Mouse (Mus musculus): ENCODE results near the gene Fitm2. TPM values are rescaled to one million over a fixed set of nuclear protein-coding genes. Genes with fewer than 3 reads are reported as not detected.

Gene Fitm2
- 9.0 TPM for polyA plus RNA-seq (2012; fragmentation: generic; extraction: Trizol)
- long read RNA-seq, experiment 1, transcript Fitm2-201 (2 exons, 3,967 nt): major isoform, 9 of 11 reads
- long read RNA-seq, experiment 1, partial matches to known transcripts: 0 of 11 reads
- long read RNA-seq, experiment 1, other reads (novel, unspliced or antisense): 2 of 11 reads
- long read RNA-seq, experiment 2, transcript Fitm2-201 (2 exons, 3,967 nt): major isoform, 24 of 45 reads
- long read RNA-seq, experiment 2, partial matches to known transcripts: 0 of 45 reads
- long read RNA-seq, experiment 2, other reads (novel, unspliced or antisense): 21 of 45 reads

DNA sequence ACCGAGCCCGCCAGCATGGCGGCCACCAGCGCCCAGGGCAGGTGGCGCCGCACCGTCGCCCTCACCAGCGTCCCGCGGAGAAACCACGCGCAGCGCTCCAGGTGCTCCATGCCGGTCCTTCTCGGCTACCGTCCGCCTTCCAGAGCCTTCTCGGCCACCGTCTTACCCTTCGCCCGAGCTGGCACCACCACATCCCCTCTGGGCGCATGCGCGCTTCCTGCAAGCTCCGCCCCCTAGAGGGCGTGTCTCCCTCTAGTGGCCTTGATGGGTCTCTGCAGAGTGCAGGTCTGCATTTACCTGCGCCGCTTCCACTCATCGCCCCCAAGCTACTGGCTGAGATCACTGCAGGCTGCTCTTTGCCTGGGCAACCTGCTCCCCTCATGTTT is at the start of gene Fitm2:
Fitm2 (minus strand) TSS at position 164 of the 386 bp plus-strand sequence.
- Histone ChIP-seq H3ac (ENCODE audit: control insufficient read depth, insufficient read length, low read depth) (peak within 1 kb of the TSS; percentile 70), H3K27me3 (ENCODE audit: control insufficient read depth, insufficient read depth, insufficient read length) (no peaks in the 10 kb centered on the region), H3K36me3 (ENCODE audit: control insufficient read depth, insufficient read depth) (peaks cover 21% of the 10 kb centered on the region), H3K79me3 (ENCODE audit: low read depth) (peaks cover 4% of the 10 kb centered on the region), H3K4me3 (ENCODE audit: insufficient read depth, poor library complexity, severe bottlenecking) (peak within 1 kb of the TSS; percentile 87), H3K79me2 (ENCODE audit: control insufficient read depth, insufficient read depth) (peaks cover 16% of the 10 kb centered on the region)
- TF ChIP-seq MYOD1 (IDR thresholded peaks at IDR 0.05; ENCODE audit: control insufficient read depth, insufficient read length, low read depth) (no peak), FOSL1 (IDR thresholded peaks at IDR 0.05; ENCODE audit: insufficient read depth, low read length, poor library complexity, severe bottlenecking) (no peak), MYOG (IDR thresholded peaks at IDR 0.05; ENCODE audit: control insufficient read depth, extremely low read depth, insufficient read length) (no peak), CEBPB (IDR thresholded peaks at IDR 0.05; ENCODE audit: low read depth) (no peak), USF1 (IDR thresholded peaks at IDR 0.05; ENCODE audit: low read depth) (no peak), CTCF (IDR thresholded peaks at IDR 0.05; ENCODE audit: control insufficient read depth, insufficient read depth, insufficient read length) (peak; percentile 93), MAX (IDR thresholded peaks at IDR 0.05) (peak; percentile 84)

GRCm38 (mm10) chr2:163506300-163507004 is 34.0 kb upstream of the Fitm2 start, which contains the start of gene Hnf4a:
Gene Hnf4a (plus strand): TSS chr2:163506808.
- H3K79me3 ChIP-seq (ENCODE audit: low read depth): no peaks in the 10 kb centered on the region
- no peaks in the 10 kb centered on the region for H3K79me2 ChIP-seq (ENCODE audit: control insufficient read depth, insufficient read depth)
- H3K4me3 ChIP-seq (ENCODE audit: insufficient read depth, poor library complexity, severe bottlenecking): no peak within 1 kb of the TSS
- no peaks in the 10 kb centered on the region for H3K36me3 ChIP-seq (ENCODE audit: control insufficient read depth, insufficient read depth)
- peaks cover 52% of the 10 kb centered on the region for H3K27me3 ChIP-seq (ENCODE audit: control insufficient read depth, insufficient read depth, insufficient read length)
- TF ChIP-seq FOSL1 (IDR thresholded peaks at IDR 0.05; ENCODE audit: insufficient read depth, low read length, poor library complexity, severe bottlenecking) (no peak), MYOD1 (IDR thresholded peaks at IDR 0.05; ENCODE audit: control insufficient read depth, insufficient read length, low read depth) (no peak), CEBPB (IDR thresholded peaks at IDR 0.05; ENCODE audit: low read depth) (no peak), MYOG (IDR thresholded peaks at IDR 0.05; ENCODE audit: control insufficient read depth, extremely low read depth, insufficient read length) (no peak), USF1 (IDR thresholded peaks at IDR 0.05; ENCODE audit: low read depth) (no peak), MAX (IDR thresholded peaks at IDR 0.05) (no peak), CTCF (IDR thresholded peaks at IDR 0.05; ENCODE audit: control insufficient read depth, insufficient read depth, insufficient read length) (no peak)
- H3ac ChIP-seq (ENCODE audit: control insufficient read depth, insufficient read length, low read depth): no peak within 1 kb of the TSS

DNA sequence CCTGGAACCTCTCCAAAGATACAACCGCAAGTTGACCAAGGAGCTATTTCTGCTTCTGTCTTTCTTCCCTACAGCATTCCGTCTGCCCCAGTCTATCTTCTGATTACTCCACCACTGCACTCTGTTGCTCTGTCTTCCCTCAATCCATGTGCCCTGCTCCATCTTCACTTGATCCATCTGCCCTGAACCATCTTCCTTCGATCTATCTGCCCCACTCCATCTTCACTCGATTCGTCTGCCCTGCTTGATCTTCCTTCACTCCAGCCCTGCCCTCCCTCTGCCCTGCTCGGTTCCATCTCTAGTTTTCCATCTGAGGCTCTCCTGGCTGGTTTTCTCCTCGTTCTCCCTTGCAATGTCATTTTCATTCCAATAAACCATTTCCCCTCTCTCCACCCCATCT is 30.8 kb upstream of the Fitm2 start:
- peaks cover 60% of the 10 kb centered on the region for H3K27me3 ChIP-seq (ENCODE audit: control insufficient read depth, insufficient read depth, insufficient read length)
- H3K79me2 ChIP-seq (ENCODE audit: control insufficient read depth, insufficient read depth): no peaks in the 10 kb centered on the region
- H3K36me3 ChIP-seq (ENCODE audit: control insufficient read depth, insufficient read depth): no peaks in the 10 kb centered on the region
- H3K79me3 ChIP-seq (ENCODE audit: low read depth): no peaks in the 10 kb centered on the region
- no peak overlapping the region for H3K4me3 ChIP-seq (ENCODE audit: insufficient read depth, poor library complexity, severe bottlenecking)
- no peak overlapping the region for H3ac ChIP-seq (ENCODE audit: control insufficient read depth, insufficient read length, low read depth)
- TF ChIP-seq USF1 (IDR thresholded peaks at IDR 0.05; ENCODE audit: low read depth): no peak
- no peak for TF ChIP-seq CTCF (IDR thresholded peaks at IDR 0.05; ENCODE audit: control insufficient read depth, insufficient read depth, insufficient read length)
- TF ChIP-seq MAX (IDR thresholded peaks at IDR 0.05): no peak
- no peak for TF ChIP-seq MYOD1 (IDR thresholded peaks at IDR 0.05; ENCODE audit: control insufficient read depth, insufficient read length, low read depth)
- TF ChIP-seq FOSL1 (IDR thresholded peaks at IDR 0.05; ENCODE audit: insufficient read depth, low read length, poor library complexity, severe bottlenecking): no peak
- no peak for TF ChIP-seq CEBPB (IDR thresholded peaks at IDR 0.05; ENCODE audit: low read depth)
- no peak for TF ChIP-seq MYOG (IDR thresholded peaks at IDR 0.05; ENCODE audit: control insufficient read depth, extremely low read depth, insufficient read length)

DNA sequence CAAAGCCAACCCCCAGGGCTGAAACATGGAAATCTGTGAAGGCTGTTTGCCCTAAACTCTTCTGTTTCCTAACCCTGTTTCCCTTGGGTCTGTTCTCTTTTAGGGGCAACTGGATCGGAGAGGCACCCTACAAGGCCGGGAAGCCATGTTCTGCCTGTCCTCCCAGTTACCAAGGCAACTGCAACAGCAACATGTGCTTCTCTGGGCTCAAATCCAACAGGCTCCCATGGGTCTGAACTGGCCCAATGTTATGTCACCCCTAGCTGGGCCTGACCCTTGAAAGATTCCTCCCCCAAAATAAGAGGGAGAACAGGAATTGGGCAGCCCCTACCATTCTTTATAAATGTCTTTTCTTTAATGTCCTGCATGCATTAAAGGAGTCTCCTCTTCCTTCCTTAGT is 29.8 kb upstream of the Fitm2 start:
- no peak overlapping the region for H3K4me3 ChIP-seq (ENCODE audit: insufficient read depth, poor library complexity, severe bottlenecking)
- no peaks in the 10 kb centered on the region for H3K36me3 ChIP-seq (ENCODE audit: control insufficient read depth, insufficient read depth)
- TF ChIP-seq FOSL1 (IDR thresholded peaks at IDR 0.05; ENCODE audit: insufficient read depth, low read length, poor library complexity, severe bottlenecking): no peak
- no peak for TF ChIP-seq CEBPB (IDR thresholded peaks at IDR 0.05; ENCODE audit: low read depth)
- no peak for TF ChIP-seq USF1 (IDR thresholded peaks at IDR 0.05; ENCODE audit: low read depth)
- TF ChIP-seq MAX (IDR thresholded peaks at IDR 0.05): no peak
- TF ChIP-seq MYOG (IDR thresholded peaks at IDR 0.05; ENCODE audit: control insufficient read depth, extremely low read depth, insufficient read length): no peak
- no peak for TF ChIP-seq MYOD1 (IDR thresholded peaks at IDR 0.05; ENCODE audit: control insufficient read depth, insufficient read length, low read depth)
- no peak for TF ChIP-seq CTCF (IDR thresholded peaks at IDR 0.05; ENCODE audit: control insufficient read depth, insufficient read depth, insufficient read length)
- H3ac ChIP-seq (ENCODE audit: control insufficient read depth, insufficient read length, low read depth): no peak overlapping the region
- no peaks in the 10 kb centered on the region for H3K79me2 ChIP-seq (ENCODE audit: control insufficient read depth, insufficient read depth)
- H3K27me3 ChIP-seq (ENCODE audit: control insufficient read depth, insufficient read depth, insufficient read length): peaks cover 56% of the 10 kb centered on the region
- H3K79me3 ChIP-seq (ENCODE audit: low read depth): no peaks in the 10 kb centered on the region

- Histone ChIP-seq H3K79me3 (ENCODE audit: low read depth) (no peaks in the 10 kb centered on the region), H3K36me3 (ENCODE audit: control insufficient read depth, insufficient read depth) (no peaks in the 10 kb centered on the region), H3K79me2 (ENCODE audit: control insufficient read depth, insufficient read depth) (no peaks in the 10 kb centered on the region), H3K4me3 (ENCODE audit: insufficient read depth, poor library complexity, severe bottlenecking) (no peak overlapping the region), H3ac (ENCODE audit: control insufficient read depth, insufficient read length, low read depth) (no peak overlapping the region), H3K27me3 (ENCODE audit: control insufficient read depth, insufficient read depth, insufficient read length) (peaks cover 42% of the 10 kb centered on the region)
- TF ChIP-seq USF1 (IDR thresholded peaks at IDR 0.05; ENCODE audit: low read depth) (no peak), MYOG (IDR thresholded peaks at IDR 0.05; ENCODE audit: control insufficient read depth, extremely low read depth, insufficient read length) (no peak), CTCF (IDR thresholded peaks at IDR 0.05; ENCODE audit: control insufficient read depth, insufficient read depth, insufficient read length) (no peak), CEBPB (IDR thresholded peaks at IDR 0.05; ENCODE audit: low read depth) (no peak), FOSL1 (IDR thresholded peaks at IDR 0.05; ENCODE audit: insufficient read depth, low read length, poor library complexity, severe bottlenecking) (no peak), MAX (IDR thresholded peaks at IDR 0.05) (no peak), MYOD1 (IDR thresholded peaks at IDR 0.05; ENCODE audit: control insufficient read depth, insufficient read length, low read depth) (no peak)
Observed at GRCm38 (mm10) chr2:163494456-163494855, 22.0 kb upstream of the Fitm2 start.

Measured in C2C12 (cell line).